Mouse (Mus musculus) cortical plate, adult 2 months (tissue): ENCODE data around the gene Sema4c. TPM values are rescaled to one million over a fixed set of nuclear protein-coding genes. Genes with fewer than 3 reads are reported as not detected.

Source experiments
- H3K27ac ChIP-seq: fragments of 200-500 bp; 2 replicates; pipeline ENCODE4 v1.5.1; 2012; ENCODE audit warnings: low read length, control low read depth, inconsistent platforms; ENCODE audit not compliant: insufficient read depth
- H3K4me1 ChIP-seq: fragments of 200-500 bp; 2 replicates; pipeline ENCODE4 v1.6.1; 2011; ENCODE audit warnings: low read length; ENCODE audit not compliant: control insufficient read depth, insufficient read depth
- H3K4me3 ChIP-seq: fragments of 200-500 bp; 2 replicates; pipeline ENCODE4 v1.5.1; 2011; ENCODE audit warnings: mild to moderate bottlenecking, low read length, control low read depth; ENCODE audit not compliant: insufficient read depth
- CTCF ChIP-seq: fragments of 200-500 bp; IDR thresholded peaks from 2 replicates; pipeline ENCODE4 v1.5.1; 2011; ENCODE audit warnings: mild to moderate bottlenecking, control low read depth, low read length; ENCODE audit not compliant: insufficient read depth; ENCODE audit errors: extremely low read depth
- POLR2A ChIP-seq: fragments of 200-500 bp; IDR thresholded peaks from 2 replicates; pipeline ENCODE4 v1.6.1; 2011; ENCODE audit warnings: mild to moderate bottlenecking, low read length, control low read depth; ENCODE audit not compliant: insufficient read depth; ENCODE audit errors: extremely low read depth
- polyA plus RNA-seq: library from polyadenylated mRNA; depleted of rRNA; stranded (reverse); fragments of >200 nt; gene quantifications from 2 replicates; pipeline ENCODE4 v1.2.3, GENCODE M21; 2012; rRNA removed

The Sema4c gene
- polyA plus RNA-seq, 1 experiment, result 10.8 TPM

- TF ChIP-seq POLR2A, result no peak
- TF ChIP-seq CTCF, result no peak
- Histone ChIP-seq H3K27ac (no peak overlapping the region), H3K4me3 (no peak overlapping the region), H3K4me1 (peaks cover 3% of the 10 kb centered on the region; the same call in 1 of the 2 replicates)
These were observed 38.5 kb downstream of the Sema4c start for GRCm38 (mm10) chr1:36519626-36520025.

GRCm38 (mm10) chr1:36518259-36518658 is 39.9 kb downstream of the Sema4c start:
- H3K4me3 ChIP-seq, result no peak overlapping the region
- H3K27ac ChIP-seq, result no peak overlapping the region
- TF ChIP-seq CTCF (no peak), POLR2A (no peak)
- H3K4me1 ChIP-seq, result peaks cover 3% of the 10 kb centered on the region; the same call in 1 of the 2 replicates

GRCm38 (mm10) chr1:36513718-36514117 is 44.4 kb downstream of the Sema4c start:
- Histone ChIP-seq H3K4me1 (peaks cover 3% of the 10 kb centered on the region; the same call in 1 of the 2 replicates), H3K4me3 (peak overlapping the region; percentile 42; the same call in 1 of the 2 replicates), H3K27ac (no peak overlapping the region)
- TF ChIP-seq CTCF, result peak; percentile 22; the same call in 1 of the 2 replicates
- no peak for TF ChIP-seq POLR2A

- Histone ChIP-seq H3K27ac (no peak overlapping the region), H3K4me1 (peaks cover 3% of the 10 kb centered on the region; the same call in 1 of the 2 replicates), H3K4me3 (peak overlapping the region; percentile 42)
- no peak for TF ChIP-seq POLR2A
- TF ChIP-seq CTCF, result no peak
These were observed 44.8 kb downstream of the Sema4c start for GRCm38 (mm10) chr1:36513310-36513709.

- 0 out of 2 replicates have a peak overlapping the region, but pooled peaks have one; percentile 0 for H3K27ac ChIP-seq
- H3K4me3 ChIP-seq, result peak overlapping the region; percentile 42
- peaks cover 2% of the 10 kb centered on the region; the same call in 1 of the 2 replicates for H3K4me1 ChIP-seq
- TF ChIP-seq CTCF (no peak), POLR2A (no peak)
These were observed 45.2 kb downstream of the Sema4c start for GRCm38 (mm10) chr1:36512966-36513280.

- TF ChIP-seq CTCF (no peak), POLR2A (no peak)
- H3K4me3 ChIP-seq, result peak overlapping the region; percentile 42
- H3K27ac ChIP-seq, result peak overlapping the region; percentile 97
- no peaks in the 10 kb centered on the region for H3K4me1 ChIP-seq
These were observed 45.8 kb downstream of the Sema4c start for GRCm38 (mm10) chr1:36512089-36512965.

GRCm38 (mm10) chr1:36511289-36512021 is 46.7 kb downstream of the Sema4c start, which contains the start of gene Cnnm3:
TSS of gene Cnnm3 (plus strand) at chr1:36511867.
- Histone ChIP-seq H3K4me3 (peak within 1 kb of the TSS; percentile 42), H3K4me1 (no peaks in the 10 kb centered on the region), H3K27ac (peak within 1 kb of the TSS; percentile 97)
- TF ChIP-seq POLR2A (peak; percentile 73), CTCF (peak; percentile 36)

GRCm38 (mm10) chr1:36508238-36508637 is 49.9 kb downstream of the Sema4c start:
- Histone ChIP-seq H3K4me1 (no peaks in the 10 kb centered on the region), H3K4me3 (no peak overlapping the region), H3K27ac (no peak overlapping the region)
- no peak for TF ChIP-seq POLR2A
- no peak for TF ChIP-seq CTCF

GRCm38 (mm10) chr1:36501261-36501660 is 56.9 kb downstream of the Sema4c start:
- H3K4me1 ChIP-seq, result no peaks in the 10 kb centered on the region
- peak; percentile 94 for TF ChIP-seq CTCF
- no peak for TF ChIP-seq POLR2A
- H3K4me3 ChIP-seq, result no peak overlapping the region
- no peak overlapping the region for H3K27ac ChIP-seq

Other genes with a start within 250 kb of the Sema4c start
- 63.6 and 65.8 TPM in 2 replicates for gene Kansl3, start 189.2 kb downstream of the Sema4c start, polyA plus RNA-seq
- gene Fer1l5, start 186.1 kb downstream of the Sema4c start, polyA plus RNA-seq, result 0.02 TPM in 1 of 2 replicates, not detected in the other
- 33.0 and 33.3 TPM in 2 replicates for gene Lman2l, start 113.1 kb downstream of the Sema4c start, polyA plus RNA-seq
- 6.5 and 7.0 TPM in 2 replicates for gene Cnnm4, start 86.7 kb downstream of the Sema4c start, polyA plus RNA-seq
- 26.0 and 26.6 TPM in 2 replicates for gene Cnnm3, start 46.5 kb downstream of the Sema4c start, polyA plus RNA-seq
- 9.3 and 10.4 TPM in 2 replicates for gene Ankrd23, start 21.5 kb downstream of the Sema4c start, polyA plus RNA-seq
- gene Gm42417, start 18.9 kb downstream of the Sema4c start, polyA plus RNA-seq, result 0.04 and 0.06 TPM in 2 replicates
- 19.2 and 20.0 TPM in 2 replicates for gene Ankrd39, start 10.9 kb downstream of the Sema4c start, polyA plus RNA-seq
- gene Fam178b, start 124.8 kb upstream of the Sema4c start, polyA plus RNA-seq, result 0.89 and 1.3 TPM in 2 replicates
- gene Cox5b, start 133.1 kb upstream of the Sema4c start, polyA plus RNA-seq, result 654 and 745 TPM in 2 replicates
- 0.15 and 0.62 TPM in 2 replicates for gene 4933424G06Rik, start 151.8 kb upstream of the Sema4c start, polyA plus RNA-seq
- 479 and 532 TPM in 2 replicates for gene Actr1b, start 156.1 kb upstream of the Sema4c start, polyA plus RNA-seq
- gene Zap70, start 203.4 kb upstream of the Sema4c start, polyA plus RNA-seq, result 2.0 and 2.2 TPM in 2 replicates